Mouse (Mus musculus) layer of hippocampus, adult 9-10 months (tissue): ENCODE measurements around the gene Epn1.
A peak's percentile ranks its signal among the peaks of the same experiment; 100 is the strongest.
"Not testable (repeated sequence)": the region's sequence is repeated elsewhere in the genome, so short reads cannot be mapped to it uniquely, and the experiment has no call there.

ENCODE experiments used
- DNase-seq: peaks from one replicate; pipeline ENCODE4 v3.0.0; 2022; ENCODE audit warnings: low spot score

Gene Epn1

GRCm38 (mm10) chr7:5059421-5059820, 20.6 kb upstream of the Epn1 start:
- no peak for DNase-seq

GRCm38 (mm10) chr7:5060239-5060731, 19.8 kb upstream of the Epn1 start:
- DNase-seq, result no peak

DNA sequence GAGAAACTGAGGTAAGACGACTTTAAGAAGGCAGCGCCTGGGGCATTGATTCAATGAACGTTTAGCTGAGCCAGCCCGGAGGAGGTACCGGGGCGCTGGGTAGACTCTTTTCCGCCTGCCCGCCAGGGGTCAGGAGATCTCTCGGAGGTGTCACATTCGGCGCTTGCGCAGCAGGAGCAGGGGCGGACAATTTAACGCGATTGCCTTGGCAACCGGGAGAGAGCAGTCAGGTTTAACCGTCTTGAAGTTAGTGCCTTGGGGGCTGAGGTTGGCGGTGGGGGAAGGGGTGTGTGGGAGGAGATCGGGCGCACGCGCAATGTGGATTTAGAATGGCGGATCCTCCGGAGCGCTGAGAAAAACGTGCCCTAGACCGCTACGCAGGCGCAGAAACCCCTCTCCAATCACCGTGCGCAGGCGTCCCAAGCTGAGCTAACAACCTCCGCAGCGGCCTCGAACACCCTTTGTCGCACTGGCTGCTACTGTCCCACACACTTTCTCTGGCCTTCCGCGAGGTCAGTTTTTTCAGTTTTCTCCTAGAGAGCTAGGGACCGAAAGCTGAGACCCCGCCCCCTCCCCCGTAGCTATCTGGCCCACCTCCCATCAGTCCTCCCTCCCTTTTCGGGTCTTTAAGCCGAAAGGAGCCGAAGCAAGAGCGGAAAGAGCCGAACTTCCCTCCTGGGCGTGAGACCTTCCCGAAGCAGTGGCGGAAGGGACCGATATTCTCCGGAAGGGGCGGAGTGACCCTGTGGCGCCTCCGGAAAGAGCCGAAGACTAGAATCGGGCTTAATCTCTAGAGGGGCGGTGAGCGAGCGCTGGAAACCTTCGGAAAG, 18.9 kb upstream of the Epn1 start:
- DNase-seq, result peak; percentile 98

DNA sequence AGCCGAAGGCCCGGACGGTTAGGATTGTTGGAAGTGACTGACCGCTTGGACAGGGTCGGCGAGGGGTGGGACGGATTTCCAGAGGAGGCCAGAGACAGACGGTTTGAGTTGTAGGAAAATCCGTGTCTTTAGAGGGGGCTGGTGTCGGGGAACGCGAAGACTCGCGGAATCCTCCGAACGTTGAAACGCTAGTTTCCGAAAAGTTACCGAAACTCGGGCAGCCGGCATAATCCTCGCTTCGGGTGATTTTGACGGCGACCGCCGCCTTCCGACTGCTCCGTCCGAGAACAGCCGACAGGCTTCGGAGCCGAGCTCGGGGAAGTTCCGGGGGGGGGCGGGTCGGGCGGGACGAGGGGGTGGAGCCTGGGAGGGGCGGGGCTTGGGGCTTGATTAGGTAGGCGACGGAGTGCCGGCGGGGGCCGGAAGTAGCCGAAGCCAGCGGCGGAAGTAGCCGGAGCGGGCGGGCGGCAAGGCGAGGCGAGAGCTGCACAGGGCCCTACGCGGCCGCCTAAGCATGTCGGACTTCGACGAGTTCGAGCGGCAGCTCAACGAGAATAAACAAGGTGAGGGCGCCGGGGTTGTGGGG, 18.2 kb upstream of the Epn1 start, which contains the start of gene U2af2:
TSS of gene U2af2 (plus strand) at position 370 of the 586 bp plus-strand sequence.
- no peak for DNase-seq

DNA sequence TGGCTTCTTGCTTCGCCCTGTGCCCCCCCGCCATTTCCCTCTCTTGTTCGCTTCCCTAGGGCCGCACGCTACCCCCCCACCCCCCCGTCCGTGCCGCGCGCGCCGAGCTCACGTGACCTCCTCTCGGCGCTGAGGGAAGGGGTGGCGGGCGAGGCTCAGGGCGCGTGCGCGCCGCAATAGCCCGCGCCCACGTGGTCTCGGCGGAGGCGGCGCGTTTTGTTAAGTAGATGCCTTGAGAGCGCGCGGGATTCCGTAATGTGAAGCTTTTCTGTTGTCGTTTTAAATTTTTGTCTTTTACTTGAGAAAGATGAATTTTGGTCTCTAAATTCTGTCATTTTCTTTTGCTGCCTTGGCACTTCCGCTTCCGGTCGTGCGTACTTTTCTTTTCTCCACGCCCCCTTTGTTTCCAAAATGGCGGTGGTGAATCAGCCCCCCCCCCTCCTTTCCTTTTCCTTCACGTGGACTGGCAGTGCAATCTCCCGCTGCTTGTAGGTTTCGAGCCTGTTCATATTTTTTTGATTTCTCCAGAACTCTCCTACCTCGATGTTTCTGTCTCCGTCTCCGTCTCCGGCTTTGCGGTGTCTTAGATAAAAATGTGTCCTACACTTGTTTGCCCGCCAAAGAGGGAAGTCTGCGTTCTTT, 17.6 kb upstream of the Epn1 start:
- DNase-seq, result no peak

GRCm38 (mm10) chr7:5064886-5065285, 15.1 kb upstream of the Epn1 start:
- DNase-seq, result no peak

- no peak for DNase-seq
Observed at GRCm38 (mm10) chr7:5073586-5073985, 6.4 kb upstream of the Epn1 start.

DNA sequence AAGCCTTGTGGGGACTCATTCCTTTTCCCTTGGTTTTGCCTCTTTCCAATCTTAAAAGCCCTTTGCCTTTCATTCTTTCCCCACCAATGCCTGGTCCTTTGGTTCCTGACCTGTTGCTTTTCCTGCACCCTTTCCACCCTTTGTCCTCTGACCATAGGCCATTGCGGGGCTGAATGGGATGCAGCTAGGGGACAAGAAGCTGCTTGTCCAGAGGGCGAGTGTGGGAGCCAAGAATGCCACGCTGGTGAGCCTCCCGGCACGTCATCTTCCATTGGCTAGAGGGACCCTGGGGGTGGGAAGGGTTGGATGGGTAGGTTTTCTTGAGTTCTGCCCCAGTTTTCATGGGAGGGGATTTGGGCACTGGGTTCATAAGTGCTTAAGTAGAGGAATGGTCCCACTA, 5.1 kb upstream of the Epn1 start:
- no peak for DNase-seq

DNA sequence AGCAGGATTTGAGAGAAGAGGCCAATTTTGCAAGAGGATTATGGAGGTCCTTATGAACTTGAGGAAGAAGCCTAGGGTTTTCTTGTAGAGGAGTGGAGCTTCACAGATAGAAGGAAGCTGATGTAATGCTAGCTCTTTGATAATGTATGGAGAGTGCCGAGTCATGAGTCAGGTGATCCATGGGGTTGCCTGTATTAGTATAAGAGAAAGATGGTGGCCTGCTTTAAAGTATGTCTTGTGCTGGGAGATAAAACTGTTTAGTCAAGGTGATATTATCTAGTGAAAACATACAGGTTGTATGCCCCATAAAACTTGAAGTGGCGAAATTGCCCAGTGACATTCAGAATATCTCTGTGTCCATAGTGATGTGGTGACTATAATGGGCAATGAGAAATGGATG, 3.1 kb upstream of the Epn1 start:
- DNase-seq, result no peak

- DNase-seq, result not testable (repeated sequence)
Observed at GRCm38 (mm10) chr7:5079365-5080009, 548 bp upstream of the Epn1 start.

GRCm38 (mm10) chr7:5080815-5081214, 780 bp downstream of the Epn1 start:
- no peak for DNase-seq

- no peak for DNase-seq
Observed at GRCm38 (mm10) chr7:5081241-5081640, 1.2 kb downstream of the Epn1 start.

GRCm38 (mm10) chr7:5081939-5082338, 1.9 kb downstream of the Epn1 start:
- no peak for DNase-seq

DNA sequence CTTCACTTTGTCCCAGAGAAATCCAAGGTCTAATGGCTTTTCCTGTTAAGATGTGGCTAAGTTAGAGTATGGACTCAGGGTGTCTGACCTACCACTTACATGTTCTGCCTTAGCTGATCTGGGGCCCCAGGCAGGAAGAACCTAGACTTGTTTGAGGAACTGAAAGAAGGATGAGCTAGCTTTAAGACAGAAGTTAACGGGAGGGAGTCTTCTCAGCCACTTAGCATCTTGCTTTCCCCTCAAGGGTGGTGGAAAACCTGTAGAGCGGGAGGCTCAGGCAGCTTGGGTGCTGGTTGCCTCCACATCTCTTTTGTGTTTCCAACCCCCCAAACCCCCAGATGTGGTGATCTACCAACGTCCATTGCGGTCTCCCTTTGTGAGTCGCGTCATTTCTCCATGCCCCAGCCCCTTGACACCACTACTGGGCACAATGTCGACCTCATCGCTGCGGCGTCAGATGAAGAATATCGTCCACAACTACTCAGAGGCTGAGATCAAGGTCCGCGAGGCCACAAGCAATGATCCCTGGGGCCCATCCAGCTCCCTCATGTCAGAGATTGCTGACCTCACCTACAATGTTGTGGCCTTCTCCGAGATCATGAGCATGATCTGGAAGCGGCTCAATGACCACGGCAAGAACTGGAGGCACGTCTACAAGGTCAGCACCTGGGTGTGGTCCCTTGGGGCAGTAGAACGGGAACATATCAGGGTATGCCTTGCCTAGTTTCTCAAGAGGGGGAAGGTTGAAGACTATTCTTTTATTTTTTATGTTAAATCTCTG, 3.5 kb downstream of the Epn1 start:
- DNase-seq, result no peak

GRCm38 (mm10) chr7:5085512-5085911, 5.5 kb downstream of the Epn1 start:
- DNase-seq, result no peak

GRCm38 (mm10) chr7:5086921-5087440, 6.9 kb downstream of the Epn1 start:
- no peak for DNase-seq

GRCm38 (mm10) chr7:5087886-5088285, 7.9 kb downstream of the Epn1 start:
- DNase-seq, result no peak

DNA sequence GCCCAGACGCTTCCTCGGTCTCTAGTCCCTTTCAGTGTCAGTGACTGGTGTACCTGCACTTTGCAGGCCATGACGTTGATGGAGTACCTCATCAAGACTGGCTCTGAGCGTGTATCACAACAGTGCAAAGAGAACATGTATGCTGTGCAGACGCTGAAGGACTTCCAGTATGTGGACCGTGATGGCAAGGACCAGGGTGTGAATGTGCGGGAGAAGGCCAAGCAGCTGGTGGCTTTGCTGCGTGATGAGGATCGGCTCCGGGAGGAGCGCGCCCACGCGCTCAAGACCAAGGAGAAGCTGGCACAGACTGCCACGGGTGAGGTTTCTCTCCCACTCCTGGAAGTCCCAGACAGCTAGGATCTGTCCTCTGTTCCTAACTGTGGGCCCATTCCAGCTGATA, 9.8 kb downstream of the Epn1 start:
- DNase-seq, result no peak

- no peak for DNase-seq
Observed at GRCm38 (mm10) chr7:5091008-5091728, 11.1 kb downstream of the Epn1 start.

GRCm38 (mm10) chr7:5092381-5092780, 12.3 kb downstream of the Epn1 start:
- DNase-seq, result no peak
